8 mouse cellular contexts compared by ENCODE assay signal in genomic region chr13:38290287-38290941, GRCm38 (mm10). TPM values are rescaled to one million over a fixed set of nuclear protein-coding genes. Genes with fewer than 3 reads are reported as not detected.
DNase-seq lines count a peak whose midpoint lies in the region; ATAC-seq and TF ChIP-seq lines count a peak whose summit lies in the region.

No protein-coding gene starts in this region.

- H3K9me3 ChIP-seq in hindbrain, embryonic 10.5 days, result no peaks in the 10 kb centered on the region
- H3K9me3 ChIP-seq in lung, postnatal 0 days (ENCODE audit: low read length), result no peaks in the 10 kb centered on the region
- H3K9me3 ChIP-seq in stomach, embryonic 14.5 days (ENCODE audit: control insufficient read depth, low read depth, low read length), result no peaks in the 10 kb centered on the region

- TF ChIP-seq CTCF in lung, adult 2 months (IDR thresholded peaks at IDR 0.05; ENCODE audit: insufficient read depth, low read length), result no peak
- TF ChIP-seq CTCF in lung, postnatal 0 days (IDR thresholded peaks at IDR 0.05), result peak; percentile 45

- peak overlapping the region; percentile 78 for H3K27ac ChIP-seq in hindbrain, embryonic 10.5 days
- H3K27ac ChIP-seq in lung, postnatal 0 days (ENCODE audit: low read length), result no peak overlapping the region
- H3K27ac ChIP-seq in stomach, embryonic 14.5 days (ENCODE audit: low read length), result peak overlapping the region; percentile 56

- peak; percentile 13 to 36 for DNase-seq in lung, adult 18-20 months
- no peak for DNase-seq in lung, adult 2 months
- DNase-seq in forelimb bud, embryonic 11.5 days (ENCODE audit: low read depth, low spot score), result peak; percentile 16
- DNase-seq in hindbrain, embryonic 10.5 days (ENCODE audit: low spot score), result peak; percentile 35
- DNase-seq in lung, postnatal 0 days (ENCODE audit: low spot score), result peak; percentile 84
- no peak for DNase-seq in thymus, postnatal 0 days (ENCODE audit: low spot score)

- H3K36me3 ChIP-seq in hindbrain, embryonic 10.5 days, result no peaks in the 10 kb centered on the region
- H3K36me3 ChIP-seq in lung, postnatal 0 days (ENCODE audit: insufficient read depth, low read length), result no peaks in the 10 kb centered on the region
- no peaks in the 10 kb centered on the region for H3K36me3 ChIP-seq in stomach, embryonic 14.5 days (ENCODE audit: control insufficient read depth, insufficient read depth, low read length)

- no peak overlapping the region for H3K4me2 ChIP-seq in lung, postnatal 0 days (replicated peaks; ENCODE audit: low read depth, low read length)
- peak overlapping the region; percentile 16; the same call in 1 of the 2 replicates for H3K4me2 ChIP-seq in stomach, embryonic 14.5 days (replicated peaks; ENCODE audit: low read depth, low read length)

- peak; percentile 88 for ATAC-seq in lung, postnatal 0 days
- peak; percentile 43; the same call in 1 of the 2 replicates for ATAC-seq in stomach, embryonic 14.5 days (ENCODE audit: insufficient number of reproducible peaks, insufficient read depth, low FRiP score, low read depth)
- no peak for ATAC-seq in inflammation-experienced regulatory T-cells, adult 6 months

- no peaks in the 10 kb centered on the region; the same call in 1 of the 2 replicates for H3K4me1 ChIP-seq in lung, adult 2 months (ENCODE audit: control insufficient read depth, insufficient read depth, low read length)
- H3K4me1 ChIP-seq in hindbrain, embryonic 10.5 days (replicated peaks), result peaks cover 13% of the 10 kb centered on the region
- H3K4me1 ChIP-seq in lung, postnatal 0 days (ENCODE audit: insufficient read depth, low read depth, low read length), result no peaks in the 10 kb centered on the region
- peaks cover 13% of the 10 kb centered on the region for H3K4me1 ChIP-seq in stomach, embryonic 14.5 days (ENCODE audit: control insufficient read depth, insufficient read depth, low read length)

- WGBS in lung, adult 2 months, result 38% methylated on average over 21 of the region's 21 CpGs
- 20% methylated on average over 21 of the region's 21 CpGs for WGBS in hindbrain, embryonic 10.5 days
- WGBS in lung, postnatal 0 days, result 38% methylated on average over 19 of the region's 21 CpGs
- 18% methylated on average over 21 of the region's 21 CpGs for WGBS in stomach, embryonic 14.5 days

- no peak overlapping the region for H3K9ac ChIP-seq in lung, postnatal 0 days (replicated peaks; ENCODE audit: low read depth)
- H3K9ac ChIP-seq in stomach, embryonic 14.5 days (replicated peaks; ENCODE audit: low read depth, low read length), result no peak overlapping the region

- no peak for TF ChIP-seq POLR2A in lung, adult 2 months (IDR thresholded peaks at IDR 0.05; ENCODE audit: borderline replicate concordance, extremely low read depth, low read depth, low read length)

- H3K4me3 ChIP-seq in lung, adult 2 months (replicated peaks; ENCODE audit: extremely low read depth, low read depth, low read length), result no peak overlapping the region
- peak overlapping the region; percentile 39 for H3K4me3 ChIP-seq in hindbrain, embryonic 10.5 days
- no peak overlapping the region for H3K4me3 ChIP-seq in lung, postnatal 0 days (ENCODE audit: low read depth, low read length)
- no peak overlapping the region for H3K4me3 ChIP-seq in stomach, embryonic 14.5 days (ENCODE audit: low read depth, low read length)

- TF ChIP-seq EP300 in lung, postnatal 0 days (IDR thresholded peaks at IDR 0.05), result no peak

- no peaks in the 10 kb centered on the region for H3K27me3 ChIP-seq in hindbrain, embryonic 10.5 days (ENCODE audit: insufficient read depth, poor library complexity, severe bottlenecking)
- H3K27me3 ChIP-seq in lung, postnatal 0 days (replicated peaks; ENCODE audit: insufficient read depth, low read length), result no peaks in the 10 kb centered on the region
- no peaks in the 10 kb centered on the region for H3K27me3 ChIP-seq in stomach, embryonic 14.5 days (ENCODE audit: control insufficient read depth, insufficient read depth, low read length)

RNA-seq across cellular contexts. Expression of gene Bmp6, which starts 54.5 kb away (rescaled TPM):
- polyA plus RNA-seq in lung, adult 2 months (2012; rRNA removed), result 193 and 202 TPM in 2 replicates
- polyA plus RNA-seq in hindbrain, embryonic 10.5 days (2016; fragmentation: Nextera tagmentation; extraction: Ambion mirVana), result 2.2 and 2.9 TPM in 2 replicates
- 3.0 and 3.8 TPM in 2 replicates for polyA plus RNA-seq in lung, postnatal 0 days (2015; fragmentation: Nextera tagmentation; extraction: Ambion mirVana)
- polyA plus RNA-seq in stomach, embryonic 14.5 days (2014; fragmentation: Nextera tagmentation; extraction: Ambion mirVana), result 1.8 and 3.1 TPM in 2 replicates
- 0.40 and 0.43 TPM in 2 replicates for polyA plus RNA-seq in thymus, postnatal 0 days (2015; fragmentation: Nextera tagmentation; extraction: Ambion mirVana)
- not detected for polyA plus RNA-seq in inflammation-experienced regulatory T-cells, adult 6 months (2017; shearing (Covaris generic))

Comparison
In these comparisons a context has a peak if more than half of its experiments do, and no peak if none do; other contexts are left out.
1. DNase-seq: peak in lung, adult 18-20 months (2 of 2), forelimb bud, embryonic 11.5 days (single experiment), hindbrain, embryonic 10.5 days (single experiment) and lung, postnatal 0 days (single experiment); none in lung, adult 2 months (single experiment) and thymus, postnatal 0 days (single experiment).
2. RNA of gene Bmp6, which starts 54.5 kb away (polyA plus RNA-seq): 193 to 202 TPM in lung, adult 2 months; 3.0 to 3.8 TPM in lung, postnatal 0 days, 2.2 to 2.9 TPM in hindbrain, embryonic 10.5 days, 1.8 to 3.1 TPM in stomach, embryonic 14.5 days, 0.40 to 0.43 TPM in thymus, postnatal 0 days and not detected in inflammation-experienced regulatory T-cells, adult 6 months; every median in the first group is over 10 times any median in the second.